Mouse (Mus musculus): ENCODE data around the gene Os9. TPM values are rescaled to one million over a fixed set of nuclear protein-coding genes. Genes with fewer than 3 reads are reported as not detected.
"Not testable (repeated sequence)": the region's sequence is repeated elsewhere in the genome, so short reads cannot be mapped to it uniquely, and the experiment has no call there.

Gene Os9
- polyA plus RNA-seq, 1 experiment from 2014 or later = 100 TPM

DNA sequence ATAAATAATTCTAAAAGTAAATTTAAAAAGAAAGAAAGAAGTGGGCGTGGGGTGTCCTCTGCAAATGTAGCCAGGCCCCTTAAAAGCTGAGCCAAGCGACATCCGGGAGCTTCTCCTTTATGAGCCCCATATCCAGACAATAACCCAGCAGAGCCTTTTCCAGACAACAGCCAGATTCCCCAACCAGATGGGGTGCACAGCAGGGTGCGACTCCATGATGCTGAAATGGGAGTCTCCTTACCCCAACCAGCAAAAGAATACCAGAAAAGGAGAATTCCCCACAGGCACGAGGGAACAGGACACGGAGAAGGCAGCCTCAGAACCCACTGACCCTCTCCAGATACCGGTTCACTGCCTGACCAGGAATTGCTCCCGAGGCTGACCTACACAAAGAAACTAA is 22.3 kb upstream of the Os9 start:
- ATAC-seq (ENCODE audit: insufficient read depth, low FRiP score, low read depth) = no peak
- 84% methylated on average over 8 of the region's 8 CpGs for WGBS
- no peaks in the 10 kb centered on the region for H3K9me3 ChIP-seq

DNA sequence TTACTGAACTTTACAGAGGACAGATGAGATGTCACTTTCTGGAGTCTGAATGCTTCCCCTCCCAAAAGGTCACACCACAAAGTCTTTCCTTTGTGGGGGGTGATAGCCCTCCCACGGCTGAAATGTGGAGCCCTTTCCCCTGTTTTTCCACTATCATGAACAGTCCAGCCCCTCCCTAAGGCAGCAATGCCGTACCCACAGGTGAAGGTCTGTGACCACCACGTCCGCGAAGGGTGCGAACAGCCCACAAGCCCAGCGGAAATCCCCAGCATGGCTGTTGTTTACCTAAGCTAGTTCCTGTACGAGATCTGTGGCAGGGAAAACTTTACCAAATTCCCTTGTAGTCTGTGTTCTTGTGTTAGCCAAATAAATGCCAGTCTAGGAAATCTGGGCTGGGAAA is 20.6 kb upstream of the Os9 start:
- no peaks in the 10 kb centered on the region for H3K9me3 ChIP-seq
- H3K4me2 ChIP-seq = no peak overlapping the region
- no peak for ATAC-seq (ENCODE audit: insufficient read depth, low FRiP score, low read depth)
- H3K9ac ChIP-seq = no peak overlapping the region
- H3K36me3 ChIP-seq = no peaks in the 10 kb centered on the region
- H3K27me3 ChIP-seq (replicated peaks) = no peaks in the 10 kb centered on the region
- WGBS = 61% methylated on average over 8 of the region's 8 CpGs
- H3K4me1 ChIP-seq = no peaks in the 10 kb centered on the region
- H3K4me3 ChIP-seq (replicated peaks) = no peak overlapping the region
- H3K27ac ChIP-seq = no peak overlapping the region

More for the DNA sequence above, 22.3 kb upstream of the Os9 start:
- Histone ChIP-seq H3K4me1 (no peaks in the 10 kb centered on the region), H3K4me3 (replicated peaks) (no peak overlapping the region), H3K27ac (no peak overlapping the region), H3K4me2 (no peak overlapping the region), H3K27me3 (replicated peaks) (no peaks in the 10 kb centered on the region), H3K36me3 (no peaks in the 10 kb centered on the region), H3K9ac (no peak overlapping the region)

DNA sequence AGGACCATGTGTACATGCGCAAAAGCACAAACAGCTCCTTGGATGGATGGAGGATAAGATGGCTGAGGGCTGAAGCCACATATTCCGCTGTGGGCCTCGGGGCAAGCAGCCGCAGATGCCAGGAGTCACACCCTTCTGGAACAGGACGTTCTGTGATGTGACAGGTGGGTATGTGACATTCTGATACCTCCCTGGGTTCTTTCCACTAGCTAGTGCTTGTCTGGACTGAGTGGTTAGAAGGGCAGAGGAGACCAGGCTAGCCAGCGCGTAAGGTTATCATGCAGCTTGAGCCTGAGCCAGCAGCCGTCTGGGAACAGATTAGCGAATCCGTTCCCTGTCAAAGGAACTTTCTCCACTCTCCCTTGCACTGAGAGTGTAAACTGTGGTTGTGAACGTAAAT is 20.0 kb upstream of the Os9 start:
- no peaks in the 10 kb centered on the region for H3K27me3 ChIP-seq (replicated peaks)
- no peaks in the 10 kb centered on the region for H3K36me3 ChIP-seq
- no peak overlapping the region for H3K9ac ChIP-seq
- H3K4me3 ChIP-seq (replicated peaks) = no peak overlapping the region
- H3K27ac ChIP-seq = no peak overlapping the region
- WGBS = 73% methylated on average over 11 of the region's 11 CpGs
- H3K4me1 ChIP-seq = no peaks in the 10 kb centered on the region
- H3K4me2 ChIP-seq = no peak overlapping the region
- ATAC-seq (ENCODE audit: insufficient read depth, low FRiP score, low read depth) = no peak
- H3K9me3 ChIP-seq = no peaks in the 10 kb centered on the region

DNA sequence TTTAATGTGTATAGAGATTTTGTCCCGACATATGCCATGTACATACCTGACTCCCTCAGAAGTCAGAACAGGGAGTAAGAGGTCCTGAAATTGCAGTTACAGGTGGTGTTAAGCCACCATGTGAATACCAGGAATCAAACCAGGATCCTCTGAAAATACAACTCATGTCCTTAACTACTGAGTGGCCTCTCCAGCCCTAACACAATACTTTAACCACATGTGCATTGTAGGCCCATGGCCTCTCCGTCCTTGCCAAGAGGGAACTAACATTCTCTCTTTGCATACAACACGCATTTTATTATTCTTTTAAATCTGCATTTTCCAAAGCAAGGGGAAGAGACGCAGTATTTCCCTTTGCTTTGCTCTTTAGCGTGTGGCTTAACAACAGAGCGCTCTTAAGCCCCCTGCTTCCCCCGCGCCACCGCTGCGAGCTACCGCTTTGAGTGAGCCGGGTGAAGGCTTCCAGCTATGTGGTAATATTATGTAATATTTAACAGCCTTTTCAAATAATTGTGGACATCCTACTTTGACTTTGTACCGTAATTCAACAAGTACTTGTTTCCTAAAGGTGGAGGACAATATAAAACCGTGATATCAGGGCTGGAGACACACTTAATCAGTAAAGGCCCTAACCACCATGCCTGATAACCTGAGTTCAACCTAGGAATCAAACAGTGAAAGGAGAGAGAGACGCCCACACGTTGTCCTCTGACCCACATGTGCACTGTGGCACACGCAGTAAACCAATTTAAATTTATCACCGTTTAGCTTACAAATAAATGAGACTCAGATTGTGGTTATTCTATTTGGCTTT is 17.6 kb upstream of the Os9 start:
- Histone ChIP-seq H3K9ac (no peak overlapping the region), H3K4me2 (no peak overlapping the region), H3K4me1 (no peaks in the 10 kb centered on the region), H3K9me3 (no peaks in the 10 kb centered on the region), H3K27me3 (replicated peaks) (no peaks in the 10 kb centered on the region), H3K4me3 (replicated peaks) (no peak overlapping the region), H3K27ac (peak overlapping the region; percentile 63), H3K36me3 (no peaks in the 10 kb centered on the region)
- ATAC-seq (ENCODE audit: insufficient read depth, low FRiP score, low read depth) = peak; percentile 70
- WGBS = 66% methylated on average over 18 of the region's 18 CpGs

DNA sequence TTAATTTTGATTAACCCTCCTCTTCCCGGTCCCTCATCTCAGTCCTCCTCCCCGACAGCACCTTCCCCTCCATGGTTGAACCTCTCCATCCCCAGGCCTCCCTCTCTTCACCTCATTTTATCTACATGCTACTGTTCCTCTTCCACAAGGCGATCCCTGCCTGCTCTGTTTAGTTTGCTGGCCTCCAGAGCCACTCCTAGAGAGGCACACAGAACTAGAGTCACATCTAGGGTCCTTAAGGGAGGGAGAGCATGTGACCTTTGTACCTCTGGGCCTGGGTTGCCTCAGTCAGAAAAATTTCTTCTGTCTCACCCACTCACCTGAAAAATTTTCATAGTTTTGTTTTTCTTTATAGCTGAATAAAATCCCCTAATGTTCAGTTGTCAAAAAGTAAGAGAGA is 17.0 kb upstream of the Os9 start:
- Histone ChIP-seq H3K9me3 (no peaks in the 10 kb centered on the region), H3K27ac (peak overlapping the region; percentile 26; the same call in 1 of the 2 replicates), H3K36me3 (no peaks in the 10 kb centered on the region), H3K27me3 (replicated peaks) (no peaks in the 10 kb centered on the region), H3K4me3 (replicated peaks) (no peak overlapping the region), H3K9ac (no peak overlapping the region), H3K4me1 (no peaks in the 10 kb centered on the region), H3K4me2 (no peak overlapping the region)
- ATAC-seq (ENCODE audit: insufficient read depth, low FRiP score, low read depth) = no peak
- 79% methylated on average over 3 of the region's 3 CpGs for WGBS

DNA sequence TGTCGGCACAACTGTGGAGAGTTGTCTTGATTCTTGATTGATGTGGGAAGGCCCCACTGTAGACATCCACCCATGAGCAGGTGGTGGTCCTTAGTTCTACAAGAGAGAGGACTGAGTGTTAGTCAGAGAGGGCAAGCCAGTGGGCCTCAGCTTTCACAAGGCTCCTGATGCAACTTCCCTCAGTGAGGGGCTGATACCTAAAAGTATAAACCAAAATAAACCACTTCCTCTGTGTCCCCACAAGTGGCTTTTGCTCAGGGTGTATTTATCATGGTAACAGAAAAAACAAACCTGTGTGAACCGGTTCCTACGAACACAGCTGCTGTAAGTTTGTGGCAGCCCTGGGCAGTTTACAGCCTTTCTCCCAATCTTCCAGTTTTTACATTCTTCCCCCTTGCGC is 15.6 kb upstream of the Os9 start:
- peak overlapping the region; percentile 21; the same call in 1 of the 2 replicates for H3K27ac ChIP-seq
- no peak for ATAC-seq (ENCODE audit: insufficient read depth, low FRiP score, low read depth)

DNA sequence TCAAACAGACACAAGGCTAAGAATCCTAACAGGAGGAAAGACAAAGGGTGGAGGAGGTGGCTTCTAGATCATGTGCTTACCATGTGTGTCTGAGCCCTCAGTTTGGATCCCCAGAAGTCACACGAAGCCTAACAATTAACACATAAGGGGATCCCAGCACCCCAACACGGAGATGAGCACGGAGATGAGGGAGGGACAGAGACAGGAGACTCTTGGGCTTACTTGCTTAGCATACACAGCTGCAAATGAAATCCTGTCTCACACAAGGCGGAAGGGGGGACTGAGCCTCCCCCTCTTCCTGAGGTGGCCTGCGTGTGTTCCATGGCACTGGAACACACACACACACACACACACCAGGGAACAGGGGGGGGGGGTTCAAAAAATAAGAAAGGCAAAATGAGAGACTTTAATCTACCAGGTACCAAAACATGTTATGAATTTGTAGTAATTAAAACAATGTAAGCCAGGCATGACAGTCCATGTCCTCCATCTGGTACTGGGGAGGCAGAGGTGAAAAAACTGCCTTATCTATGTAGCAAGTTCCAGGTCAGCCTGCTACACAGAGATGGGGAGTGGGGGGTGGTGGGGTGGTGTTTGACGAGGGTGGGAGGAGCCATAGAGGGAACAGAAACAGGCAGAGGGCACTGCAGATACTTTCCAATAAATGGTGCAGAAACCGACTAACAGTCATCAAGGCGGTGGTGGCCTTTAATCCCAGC is 14.3 kb upstream of the Os9 start:
- Histone ChIP-seq H3K9me3 (no peaks in the 10 kb centered on the region), H3K36me3 (no peaks in the 10 kb centered on the region), H3K4me1 (no peaks in the 10 kb centered on the region), H3K27me3 (replicated peaks) (no peaks in the 10 kb centered on the region), H3K9ac (no peak overlapping the region), H3K27ac (peak overlapping the region; percentile 3; the same call in 1 of the 2 replicates), H3K4me2 (no peak overlapping the region), H3K4me3 (replicated peaks) (no peak overlapping the region)
- 36% methylated on average over 8 of the region's 8 CpGs for WGBS
- ATAC-seq (ENCODE audit: insufficient read depth, low FRiP score, low read depth) = peak; percentile 54; the same call in 1 of the 2 replicates

More for the DNA sequence above, 15.6 kb upstream of the Os9 start:
- Histone ChIP-seq H3K36me3 (no peaks in the 10 kb centered on the region), H3K4me1 (no peaks in the 10 kb centered on the region), H3K9ac (no peak overlapping the region), H3K4me3 (replicated peaks) (no peak overlapping the region), H3K27me3 (replicated peaks) (no peaks in the 10 kb centered on the region), H3K4me2 (no peak overlapping the region), H3K9me3 (no peaks in the 10 kb centered on the region)
- 67% methylated on average over 4 of the region's 4 CpGs for WGBS

DNA sequence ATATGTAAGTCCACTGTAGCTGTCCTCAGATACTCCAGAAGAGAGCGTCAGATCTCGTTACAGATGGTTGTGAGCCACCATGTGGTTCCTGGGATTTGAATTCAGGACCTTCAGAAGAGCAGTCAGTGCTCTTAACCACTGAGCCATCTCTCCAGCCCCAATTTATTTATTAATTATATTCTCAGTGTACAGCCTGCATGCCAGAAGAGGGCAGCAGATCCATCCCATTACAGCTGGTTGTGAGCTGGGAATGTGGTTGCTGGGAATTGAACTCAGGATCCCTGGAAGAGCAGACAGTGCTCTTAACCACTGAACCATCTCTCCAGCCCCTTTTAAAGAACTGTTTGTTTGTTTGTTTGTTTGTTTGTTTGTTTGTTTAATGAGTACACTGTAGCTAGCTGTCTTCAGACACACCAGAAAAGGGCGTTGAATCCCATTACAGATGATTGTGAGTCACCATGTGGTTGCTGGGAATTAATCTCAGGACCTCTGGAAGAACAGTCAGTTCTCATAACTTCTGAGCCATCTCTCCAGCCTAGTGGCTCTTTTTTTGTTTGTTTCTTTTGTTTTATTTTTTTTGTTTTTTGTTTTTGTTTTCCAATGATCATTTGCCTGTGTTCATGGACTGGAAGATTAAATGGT is 13.6 kb upstream of the Os9 start:
- H3K4me3 ChIP-seq (replicated peaks); H3K9ac ChIP-seq; H3K4me2 ChIP-seq; H3K9me3 ChIP-seq; H3K4me1 ChIP-seq; H3K36me3 ChIP-seq; ATAC-seq (ENCODE audit: insufficient read depth, low FRiP score, low read depth); H3K27me3 ChIP-seq (replicated peaks); H3K27ac ChIP-seq: not testable (repeated sequence)
- 72% methylated on average over 3 of the region's 3 CpGs for WGBS

DNA sequence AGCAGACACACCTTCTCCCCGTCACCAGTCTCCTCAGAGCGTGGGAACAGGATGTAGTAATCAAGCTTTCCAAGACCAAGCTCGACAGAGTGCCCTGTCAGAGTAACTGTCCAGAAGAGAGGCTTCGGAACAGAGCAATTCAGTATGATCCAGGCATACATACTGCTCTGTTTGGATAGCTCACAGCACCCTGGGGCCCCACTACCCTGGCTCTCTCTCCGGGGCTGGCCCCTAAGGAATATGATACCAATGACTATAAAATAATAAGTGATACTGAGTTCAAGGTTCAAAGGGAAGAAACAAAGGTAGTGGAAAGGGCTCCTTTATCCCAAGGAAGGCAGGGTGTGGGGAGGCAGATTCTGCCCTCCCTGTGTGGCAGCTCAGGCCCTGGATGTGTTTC is 11.5 kb upstream of the Os9 start:
- Histone ChIP-seq H3K27me3 (replicated peaks) (no peaks in the 10 kb centered on the region), H3K9ac (no peak overlapping the region), H3K9me3 (no peaks in the 10 kb centered on the region), H3K36me3 (no peaks in the 10 kb centered on the region), H3K4me3 (replicated peaks) (no peak overlapping the region), H3K4me2 (no peak overlapping the region), H3K27ac (no peak overlapping the region), H3K4me1 (no peaks in the 10 kb centered on the region)
- 55% methylated on average over 5 of the region's 5 CpGs for WGBS
- no peak for ATAC-seq (ENCODE audit: insufficient read depth, low FRiP score, low read depth)

DNA sequence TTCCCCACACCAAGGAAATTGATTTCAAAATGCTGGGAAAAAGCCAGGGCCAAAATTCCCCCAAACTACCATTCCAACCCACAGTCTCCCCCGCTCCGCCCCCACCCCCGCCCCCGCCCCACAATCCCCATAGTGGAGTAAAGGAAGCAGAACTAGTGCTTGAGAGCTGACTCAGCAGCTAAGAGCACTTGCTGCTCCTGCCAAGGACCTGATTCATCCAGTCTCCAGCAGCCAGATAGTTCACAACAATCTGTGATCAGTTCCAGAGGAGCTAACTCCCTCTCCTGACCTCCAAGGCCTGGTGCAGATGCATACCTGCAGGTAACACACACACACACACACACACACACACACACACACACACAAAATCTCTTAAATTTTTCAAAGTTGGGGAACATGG is 8.5 kb upstream of the Os9 start:
- Histone ChIP-seq H3K9me3 (no peaks in the 10 kb centered on the region), H3K36me3 (no peaks in the 10 kb centered on the region), H3K9ac (no peak overlapping the region), H3K4me2 (no peak overlapping the region), H3K27ac (no peak overlapping the region), H3K27me3 (replicated peaks) (no peaks in the 10 kb centered on the region), H3K4me3 (replicated peaks) (no peak overlapping the region), H3K4me1 (no peaks in the 10 kb centered on the region)
- 58% methylated on average over 4 of the region's 4 CpGs for WGBS
- ATAC-seq (ENCODE audit: insufficient read depth, low FRiP score, low read depth) = no peak

DNA sequence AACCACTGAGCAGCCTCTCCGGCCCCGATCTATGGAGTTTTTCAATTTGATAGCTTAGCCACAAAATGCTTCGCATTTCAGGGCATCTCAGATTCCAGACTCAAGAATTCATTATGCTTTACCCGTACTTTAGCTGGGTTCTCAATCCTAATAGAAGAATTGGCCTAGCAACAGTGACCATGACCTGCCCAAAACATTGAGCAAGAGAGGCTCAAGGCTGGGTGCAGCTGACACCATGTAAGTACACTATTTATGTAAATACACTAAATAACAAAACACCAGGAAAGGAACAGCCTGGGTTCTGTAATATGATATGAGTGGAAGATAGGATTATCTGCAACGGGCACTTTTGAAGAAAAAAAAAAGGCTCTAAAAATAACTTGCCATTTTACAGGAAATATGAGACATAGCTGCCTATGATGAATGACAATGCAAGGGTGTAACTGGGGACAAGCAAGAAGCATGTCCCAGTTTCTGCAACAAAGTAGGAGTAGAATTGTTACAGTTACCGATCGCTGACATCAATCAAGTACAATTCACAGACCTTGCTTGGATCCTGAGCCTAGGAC is 6.9 kb upstream of the Os9 start:
- no peak overlapping the region for H3K4me3 ChIP-seq (replicated peaks)
- WGBS = 67% methylated on average over 7 of the region's 7 CpGs
- no peaks in the 10 kb centered on the region for H3K27me3 ChIP-seq (replicated peaks)
- no peaks in the 10 kb centered on the region for H3K36me3 ChIP-seq
- H3K4me2 ChIP-seq = no peak overlapping the region
- peaks cover 2% of the 10 kb centered on the region; the same call in 1 of the 2 replicates for H3K4me1 ChIP-seq
- no peak overlapping the region; the same call in 1 of the 2 replicates for H3K27ac ChIP-seq
- H3K9ac ChIP-seq = no peak overlapping the region
- H3K9me3 ChIP-seq = no peaks in the 10 kb centered on the region
- no peak for ATAC-seq (ENCODE audit: insufficient read depth, low FRiP score, low read depth)

DNA sequence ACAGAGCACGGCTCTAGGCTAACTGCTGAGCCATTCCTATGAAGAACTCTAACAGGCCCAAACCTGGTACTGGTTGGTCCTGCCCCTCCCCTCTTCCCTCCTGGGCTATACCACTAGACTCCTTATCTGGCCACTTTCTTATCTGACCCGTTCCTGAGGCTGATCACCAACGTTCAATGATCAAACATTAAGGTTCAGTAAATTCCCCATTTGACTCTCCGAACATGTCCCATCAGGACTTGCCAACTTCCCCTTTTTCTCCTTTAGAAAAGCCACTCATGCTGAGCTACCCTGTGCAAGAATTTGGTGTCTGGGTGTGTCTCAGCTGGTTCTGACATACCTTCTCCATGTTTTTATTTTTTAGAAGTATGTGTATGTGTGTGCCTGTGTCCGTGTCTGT is 5.6 kb upstream of the Os9 start:
- H3K36me3 ChIP-seq = no peaks in the 10 kb centered on the region
- H3K4me2 ChIP-seq = no peak overlapping the region
- H3K9me3 ChIP-seq = no peaks in the 10 kb centered on the region
- no peaks in the 10 kb centered on the region for H3K27me3 ChIP-seq (replicated peaks)
- peaks cover 2% of the 10 kb centered on the region; the same call in 1 of the 2 replicates for H3K4me1 ChIP-seq
- H3K4me3 ChIP-seq (replicated peaks) = no peak overlapping the region
- no peak overlapping the region for H3K9ac ChIP-seq
- H3K27ac ChIP-seq = no peak overlapping the region
- 66% methylated on average over 5 of the region's 5 CpGs for WGBS
- no peak for ATAC-seq (ENCODE audit: insufficient read depth, low FRiP score, low read depth)

Measured in stomach, embryonic 15.5 days (tissue).